Mouse (Mus musculus) telencephalon, adult 2 months (tissue): ENCODE measurements around the gene Pik3r6.

Experiments
- DNase-seq: peaks from one replicate; pipeline ENCODE4 v3.0.0-alpha.2; 2011; ENCODE audit warnings: low read depth, low spot score

The Pik3r6 gene

DNA sequence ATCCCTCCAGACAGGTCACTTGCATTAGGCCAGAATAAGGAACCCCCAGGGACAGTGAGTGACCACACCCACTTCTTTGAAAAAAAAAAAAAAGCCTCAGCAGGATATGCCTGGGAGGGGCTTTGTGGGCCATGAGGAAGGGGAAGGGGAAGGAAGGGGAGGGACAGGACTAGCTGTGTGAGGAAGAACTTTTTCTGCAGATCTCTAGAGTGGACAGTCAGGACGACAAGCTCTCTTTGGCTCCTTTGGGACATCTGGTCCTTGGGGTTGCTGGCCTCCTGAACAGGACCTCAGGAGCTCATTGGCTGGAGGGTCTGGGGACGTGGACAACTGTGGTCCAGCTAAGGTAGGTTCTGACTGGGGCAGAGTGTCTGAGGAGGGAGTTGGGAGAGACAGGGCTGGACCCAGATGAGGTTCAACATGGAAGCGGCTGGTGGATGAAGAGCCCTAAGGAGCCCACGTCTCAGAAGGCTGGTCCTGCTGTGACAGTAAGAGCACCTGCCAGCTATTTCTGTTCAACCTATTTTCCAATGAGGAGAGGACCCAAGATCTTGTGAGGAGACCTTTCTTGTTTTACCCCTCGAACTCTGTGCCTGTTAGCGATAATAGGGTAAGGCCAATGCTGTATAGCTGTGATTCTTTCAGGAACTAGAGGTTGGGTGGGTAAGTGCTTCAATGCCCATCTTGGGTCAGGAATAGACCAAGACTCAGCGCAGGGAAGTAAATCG lies at the start of gene Pik3r6:
TSS of gene Pik3r6 (plus strand) at position 118 of the 728 bp plus-strand sequence.
- no peak for DNase-seq

- peak; percentile 13 for DNase-seq
These were observed 49.5 kb upstream of the Pik3r6 start for GRCm38 (mm10) chr11:68453301-68453700.

- DNase-seq = no peak
These were observed 44.7 kb upstream of the Pik3r6 start for GRCm38 (mm10) chr11:68458086-68458485.

DNA sequence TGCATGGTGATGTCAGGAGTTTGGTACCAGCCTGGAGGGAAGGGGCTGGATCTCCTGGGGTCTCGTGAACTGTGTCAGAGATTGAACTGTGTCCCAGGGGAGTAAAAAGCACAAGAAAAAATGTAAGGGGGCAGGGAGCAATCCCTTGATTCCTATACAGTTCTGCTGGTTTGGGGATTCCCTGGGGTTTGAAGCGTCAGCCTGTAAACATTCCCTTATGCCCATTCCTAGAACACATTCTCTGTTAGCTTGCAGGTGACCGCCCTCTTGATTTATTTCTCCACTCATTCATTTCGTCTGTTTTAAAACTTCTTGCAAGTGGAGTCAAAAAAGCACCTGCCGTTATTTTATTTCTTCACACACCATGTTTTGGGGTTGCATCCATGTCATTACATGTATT lies 43.8 kb upstream of the Pik3r6 start:
- DNase-seq = no peak

GRCm38 (mm10) chr11:68459486-68459885 lies 43.3 kb upstream of the Pik3r6 start:
- no peak for DNase-seq

- no peak for DNase-seq
These were observed 40.1 kb upstream of the Pik3r6 start for GRCm38 (mm10) chr11:68462716-68463115.

GRCm38 (mm10) chr11:68464260-68464659 lies 38.6 kb upstream of the Pik3r6 start:
- no peak for DNase-seq

GRCm38 (mm10) chr11:68465090-68465489 lies 37.7 kb upstream of the Pik3r6 start:
- no peak for DNase-seq

DNA sequence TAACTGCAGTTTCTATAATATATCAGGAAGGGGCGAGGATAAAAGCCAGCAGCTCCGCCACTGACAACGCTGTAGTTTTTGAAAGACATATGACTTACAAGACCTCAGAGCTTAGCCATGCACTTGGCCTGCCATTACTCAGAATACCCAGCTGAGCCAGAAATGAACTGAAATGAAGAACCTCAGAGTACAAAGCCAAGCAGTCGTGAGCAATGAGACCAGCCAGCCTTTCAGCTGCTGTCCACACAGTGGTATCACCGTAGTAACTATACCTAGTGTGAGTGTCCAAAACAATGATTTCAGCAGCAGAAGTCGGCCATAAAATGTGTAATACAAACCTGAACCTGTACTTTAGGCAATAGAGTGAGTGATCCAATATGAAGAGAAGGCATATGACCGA lies 35.4 kb upstream of the Pik3r6 start:
- DNase-seq = no peak

DNA sequence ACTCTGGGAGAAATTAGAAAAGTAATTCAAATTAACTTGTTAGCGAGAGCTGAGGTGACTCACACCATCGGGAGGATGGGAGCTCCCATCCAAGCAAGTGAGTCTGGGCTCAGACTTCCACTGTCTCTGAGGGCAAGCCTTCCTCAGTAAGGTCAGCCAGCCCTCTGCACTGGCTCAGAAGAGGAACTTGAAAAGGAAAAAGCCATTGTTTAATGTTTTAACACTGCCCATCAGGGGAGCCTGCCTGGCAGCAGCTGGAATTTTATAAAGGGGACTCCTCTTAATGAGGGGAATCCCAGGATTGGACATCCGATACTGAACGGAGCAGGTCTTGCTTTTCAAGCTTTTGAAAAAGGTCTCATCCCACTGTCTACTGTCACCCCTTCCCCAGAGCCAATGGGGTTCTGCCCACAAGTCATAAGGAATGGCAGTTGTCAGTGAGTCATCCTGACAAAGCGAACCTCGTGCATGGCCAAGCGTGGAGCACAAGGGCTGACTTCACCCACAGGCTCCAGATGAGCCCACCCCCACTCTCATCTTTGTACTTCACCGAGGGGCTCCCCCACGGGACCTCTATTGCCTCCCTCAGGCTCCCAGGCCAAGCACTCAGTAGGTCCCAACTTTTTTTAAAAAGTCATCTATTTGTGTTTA lies 34.7 kb upstream of the Pik3r6 start:
- DNase-seq = no peak

- DNase-seq = no peak
These were observed 33.9 kb upstream of the Pik3r6 start for GRCm38 (mm10) chr11:68468886-68469285.

DNA sequence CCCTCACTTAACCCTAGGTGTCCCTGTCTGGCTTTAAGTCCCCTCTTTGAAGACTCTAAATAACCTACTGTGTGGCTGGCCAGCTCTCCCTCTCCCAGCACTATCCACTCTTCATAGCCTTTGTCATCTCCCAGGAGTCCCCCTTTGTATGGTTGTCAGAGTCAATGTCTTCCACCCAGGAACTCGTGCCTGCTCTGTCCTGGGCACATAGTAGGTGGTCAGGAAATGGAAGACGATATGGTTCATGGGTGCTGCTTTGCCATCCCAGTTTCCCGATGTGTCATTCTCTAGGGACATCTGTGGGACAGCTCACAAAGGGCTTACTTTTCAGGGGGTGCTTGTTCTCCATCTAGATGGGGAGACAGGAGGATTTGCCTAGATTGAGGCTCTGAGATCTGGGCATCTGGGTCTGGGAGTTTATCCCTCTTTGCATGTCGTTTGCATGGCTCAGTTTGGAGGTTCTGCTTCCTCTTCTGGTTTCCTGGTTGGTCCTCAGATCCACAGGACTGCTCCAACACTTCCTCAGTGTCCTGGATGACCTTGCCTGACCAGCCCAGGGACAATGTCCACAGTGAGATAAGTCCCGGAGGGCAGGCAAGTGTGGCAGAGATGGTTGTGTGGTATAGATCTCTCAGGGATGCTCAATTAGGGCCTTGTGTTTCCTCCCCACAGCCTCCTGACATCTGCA lies 30.5 kb upstream of the Pik3r6 start:
- no peak for DNase-seq

DNA sequence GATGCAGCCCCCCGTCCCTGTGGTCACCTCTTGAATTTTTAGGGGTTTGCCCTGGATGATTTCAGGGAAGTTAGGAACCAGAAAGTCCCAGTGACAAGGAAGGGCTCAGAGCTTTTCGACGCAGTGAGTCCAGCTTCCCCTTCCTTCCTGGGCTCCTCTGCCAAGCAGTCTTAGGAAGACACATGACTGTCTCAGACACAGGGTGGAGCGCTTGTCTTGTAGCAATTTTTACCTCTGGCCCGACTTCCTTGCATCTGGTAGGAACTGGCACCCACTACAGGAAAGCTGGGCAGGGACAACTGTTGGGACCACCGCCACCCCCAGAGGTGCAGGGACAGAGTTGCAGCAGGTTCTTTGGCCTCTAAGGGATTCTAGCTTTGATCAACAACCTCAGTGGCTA lies 28.2 kb upstream of the Pik3r6 start:
- DNase-seq = peak; percentile 23

DNA sequence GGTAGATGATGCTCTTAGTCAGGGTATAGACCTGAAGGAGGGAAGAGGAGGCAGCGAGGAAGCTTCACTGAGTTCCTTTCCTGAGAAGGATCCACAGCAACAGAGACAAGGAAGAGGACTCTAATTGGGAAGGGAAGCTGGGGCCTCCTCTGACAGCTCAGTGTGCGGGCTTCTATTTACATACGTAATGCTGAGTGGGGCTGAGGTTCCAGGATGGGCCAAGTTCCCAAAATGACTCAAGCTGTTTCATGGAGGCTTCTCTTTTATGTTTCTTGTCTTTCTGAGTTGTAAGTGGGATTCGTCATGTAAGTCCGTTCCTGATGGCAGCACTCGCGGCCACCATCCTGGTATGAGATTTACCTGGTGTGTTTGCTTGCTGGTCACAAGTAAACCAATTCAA lies 27.1 kb upstream of the Pik3r6 start:
- no peak for DNase-seq

DNA sequence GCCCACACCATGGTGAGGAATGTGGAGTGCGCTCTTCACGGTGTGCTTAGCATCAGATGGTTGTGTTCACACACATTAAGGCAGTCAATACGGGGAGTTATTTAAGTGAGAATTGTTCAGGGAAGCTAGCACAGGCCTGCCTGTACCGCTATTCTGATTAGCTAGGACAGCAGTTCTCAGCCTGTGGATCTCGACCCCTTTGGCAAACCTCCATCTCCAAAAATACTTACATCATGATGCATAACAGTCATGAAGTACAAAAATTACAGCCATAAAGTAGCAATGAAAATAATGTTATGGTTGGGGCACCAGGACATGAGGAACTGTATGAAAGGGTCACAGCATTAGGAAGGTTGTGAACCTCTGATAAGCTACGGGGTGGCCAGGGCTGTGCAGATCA lies 25.2 kb upstream of the Pik3r6 start:
- DNase-seq = no peak

DNA sequence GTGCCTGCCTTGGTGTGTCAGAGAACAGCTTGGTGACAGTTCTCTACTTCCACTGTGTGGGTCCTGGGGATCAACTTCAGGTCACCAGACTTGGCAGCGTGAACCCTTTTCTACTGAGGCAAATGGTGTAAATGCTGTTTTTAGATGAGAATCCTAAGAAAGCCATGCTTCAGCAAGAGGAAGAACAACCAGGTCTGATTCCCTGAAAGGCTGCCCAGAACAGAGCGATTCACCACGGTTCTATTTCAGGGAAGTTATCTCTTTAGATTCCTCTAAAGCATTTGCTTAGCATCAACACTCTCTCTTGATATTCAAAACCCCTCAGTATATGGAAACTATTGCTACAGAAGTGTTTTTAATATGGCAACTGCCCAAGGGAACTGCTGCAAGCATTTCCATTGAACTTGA lies 24.2 kb upstream of the Pik3r6 start:
- peak; percentile 84 for DNase-seq

DNA sequence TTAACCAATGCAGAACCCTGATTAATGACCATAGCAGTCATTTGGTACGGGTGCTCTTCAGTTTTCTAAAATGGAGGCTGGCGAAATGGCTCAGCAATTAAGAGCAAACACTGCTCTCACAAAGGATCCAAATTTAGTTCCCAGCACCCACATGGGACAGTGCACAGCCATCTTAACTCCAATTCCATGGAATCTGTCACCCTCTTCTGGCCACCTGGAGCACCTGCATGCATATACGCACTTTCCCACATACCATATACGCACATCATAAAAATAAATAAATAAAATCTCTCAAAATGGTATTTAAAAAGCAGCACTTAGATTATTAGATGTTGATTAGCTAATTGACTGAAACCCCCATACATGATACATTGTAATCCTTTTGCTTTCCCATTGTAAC lies 22.2 kb upstream of the Pik3r6 start:
- no peak for DNase-seq

DNA sequence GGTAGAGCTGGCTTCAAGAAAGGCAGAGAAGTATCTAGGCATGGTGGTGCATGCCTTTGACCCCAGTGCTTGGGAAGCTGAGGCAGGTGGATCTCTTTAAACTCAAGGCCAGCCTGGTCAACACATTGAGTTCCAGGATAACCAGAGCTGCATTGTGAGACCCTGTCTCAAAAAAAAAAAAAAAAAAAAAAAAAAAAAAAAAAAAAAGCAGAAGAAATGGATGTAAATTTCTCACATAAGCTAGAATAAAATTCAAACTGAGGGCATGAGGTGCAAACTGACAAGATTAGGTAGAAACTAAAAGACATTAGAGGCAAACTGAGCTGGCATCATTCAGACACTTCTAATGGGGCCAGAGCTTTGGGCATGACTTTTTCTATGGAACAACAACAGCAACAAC lies 20.8 kb upstream of the Pik3r6 start:
- no peak for DNase-seq

DNA sequence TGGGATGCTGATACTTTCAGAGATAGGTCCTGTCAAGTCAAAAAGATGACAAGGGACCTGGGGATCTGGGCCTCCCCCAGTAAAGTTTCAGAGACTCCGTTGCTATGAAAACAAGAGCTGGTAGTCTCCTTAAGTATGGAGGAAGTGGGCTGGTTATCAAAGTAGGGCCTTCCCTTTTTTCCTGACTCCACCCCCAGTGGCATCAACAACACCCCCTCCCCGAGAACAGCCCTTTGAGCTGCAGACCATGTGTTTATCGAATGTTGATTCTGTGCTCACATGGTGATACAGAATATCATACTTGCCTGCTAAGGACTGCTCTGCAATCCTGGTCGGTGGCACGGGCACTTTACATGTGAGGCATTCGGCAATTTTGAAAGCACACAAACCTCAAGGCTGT lies 19.6 kb upstream of the Pik3r6 start:
- DNase-seq = no peak

DNA sequence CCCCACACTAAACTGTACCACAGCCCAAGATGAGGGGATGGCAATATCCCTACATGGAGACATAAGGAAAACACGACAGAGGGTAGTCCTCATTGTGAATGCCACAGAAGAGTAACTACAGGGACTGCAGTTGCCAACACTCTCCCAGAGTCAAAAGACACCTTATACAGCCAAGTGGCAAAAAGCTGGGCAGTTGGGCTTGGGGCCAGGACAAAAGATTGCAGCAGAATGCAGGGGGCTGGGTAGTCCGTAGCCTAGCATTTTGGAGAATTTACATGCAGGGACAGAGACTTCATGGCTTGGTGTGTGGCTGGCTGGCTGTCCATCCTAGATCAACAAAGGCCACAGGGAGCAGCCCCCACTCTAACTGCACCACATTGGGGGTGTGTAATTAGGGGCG lies 18.4 kb upstream of the Pik3r6 start:
- no peak for DNase-seq

DNA sequence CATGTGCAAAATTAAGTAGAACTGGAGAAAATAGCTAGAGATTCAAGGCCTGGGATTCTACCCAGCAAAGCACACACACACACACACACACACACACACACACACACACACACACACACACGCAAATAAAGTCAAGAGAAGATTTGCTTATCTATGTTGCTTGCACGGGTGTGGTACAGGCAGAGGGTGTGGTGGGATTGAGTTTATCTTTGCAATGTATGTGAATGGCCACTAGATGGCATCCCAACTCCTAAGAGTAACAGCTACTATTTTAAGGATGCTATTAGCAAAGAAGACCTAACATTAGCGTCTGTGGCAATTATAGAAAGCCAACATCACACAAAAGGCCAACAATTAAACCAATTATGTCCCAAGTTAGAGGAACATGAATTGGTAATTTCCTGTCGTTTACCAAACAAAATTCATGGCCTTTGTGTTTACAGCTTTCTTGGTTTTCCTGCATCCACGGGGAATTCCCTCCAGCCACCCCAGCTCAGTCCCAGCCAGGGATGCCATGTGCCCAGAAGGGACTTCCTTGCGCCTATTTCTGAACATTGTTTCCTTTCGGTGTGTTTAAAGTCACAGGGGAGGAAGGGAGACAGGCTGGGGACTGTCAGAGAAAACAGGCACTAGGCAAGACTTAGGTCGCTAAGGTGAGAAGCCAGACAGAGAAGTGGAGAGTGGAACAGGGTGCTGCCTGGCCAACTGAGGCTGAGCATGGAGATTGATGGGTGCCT lies 17.4 kb upstream of the Pik3r6 start:
- DNase-seq = peak; percentile 58

GRCm38 (mm10) chr11:68486093-68486492 lies 16.7 kb upstream of the Pik3r6 start:
- DNase-seq = no peak
